Mouse (Mus musculus): Measurements from ENCODE around the gene Irf8. TPM values are rescaled to one million over a fixed set of nuclear protein-coding genes. Genes with fewer than 3 reads are reported as not detected.

Gene Irf8
- total RNA-seq, 2 experiments from 2014 or later: 4.8 to 11.2 TPM

- no peak overlapping the region for H3K4me3 ChIP-seq
- TF ChIP-seq CTCF (IDR thresholded peaks at IDR 0.05): no peak
- DNase-seq: no peak
- H3K27ac ChIP-seq: no peak overlapping the region
- intact Hi-C loops (cut with DNase I): no loop called here
These were observed 24.4 kb downstream of the Irf8 start for GRCm38 (mm10) chr8:120760341-120761215.

- Histone ChIP-seq H3K27ac (no peak overlapping the region), H3K4me3 (no peak overlapping the region)
- intact Hi-C loops (cut with DNase I): no loop called here
- no peak for TF ChIP-seq CTCF (IDR thresholded peaks at IDR 0.05)
- DNase-seq: no peak
These were observed 27.1 kb downstream of the Irf8 start for GRCm38 (mm10) chr8:120763267-120763666.

GRCm38 (mm10) chr8:120764638-120765037 is 28.5 kb downstream of the Irf8 start:
- intact Hi-C loops (cut with DNase I): no loop called here
- no peak overlapping the region for H3K27ac ChIP-seq
- no peak overlapping the region for H3K4me3 ChIP-seq
- TF ChIP-seq CTCF (IDR thresholded peaks at IDR 0.05): no peak
- DNase-seq: no peak

GRCm38 (mm10) chr8:120766622-120767021 is 30.5 kb downstream of the Irf8 start:
- DNase-seq: no peak
- no peak overlapping the region for H3K4me3 ChIP-seq
- peak overlapping the region; percentile 43 for H3K27ac ChIP-seq
- no peak for TF ChIP-seq CTCF (IDR thresholded peaks at IDR 0.05)
- intact Hi-C loops (cut with DNase I): no loop called here

- peak overlapping the region; percentile 68 for H3K4me3 ChIP-seq
These were observed 32.5 kb downstream of the Irf8 start for GRCm38 (mm10) chr8:120768454-120769218.

GRCm38 (mm10) chr8:120777184-120777583 is 41.0 kb downstream of the Irf8 start:
- Histone ChIP-seq H3K4me3 (no peak overlapping the region), H3K27ac (no peak overlapping the region)
- no peak for TF ChIP-seq CTCF (IDR thresholded peaks at IDR 0.05)
- no peak for DNase-seq
- intact Hi-C loops (cut with DNase I): no loop called here

More at GRCm38 (mm10) chr8:120768454-120769218, 32.5 kb downstream of the Irf8 start:
- intact Hi-C loops (cut with DNase I): loop anchor here (2.0 kb wide), 1 partner anchor 16 kb away; no protein-coding TSS in a partner anchor
- peak overlapping the region; percentile 95 for H3K27ac ChIP-seq
- no peak for TF ChIP-seq CTCF (IDR thresholded peaks at IDR 0.05)
- DNase-seq: peak; percentile 76

GRCm38 (mm10) chr8:120777732-120778131 is 41.6 kb downstream of the Irf8 start:
- no peak overlapping the region for H3K4me3 ChIP-seq
- intact Hi-C loops (cut with DNase I): no loop called here
- DNase-seq: no peak
- no peak for TF ChIP-seq CTCF (IDR thresholded peaks at IDR 0.05)
- no peak overlapping the region for H3K27ac ChIP-seq

- H3K27ac ChIP-seq: peak overlapping the region; percentile 79
- peak; percentile 86 for DNase-seq
- TF ChIP-seq CTCF (IDR thresholded peaks at IDR 0.05): no peak
- intact Hi-C loops (cut with DNase I): no loop called here
- H3K4me3 ChIP-seq: no peak overlapping the region
These were observed 42.9 kb downstream of the Irf8 start for GRCm38 (mm10) chr8:120779106-120779505.

GRCm38 (mm10) chr8:120783781-120784180 is 47.6 kb downstream of the Irf8 start:
- intact Hi-C loops (cut with DNase I): no loop called here
- no peak overlapping the region for H3K27ac ChIP-seq
- no peak overlapping the region for H3K4me3 ChIP-seq
- no peak for DNase-seq
- TF ChIP-seq CTCF (IDR thresholded peaks at IDR 0.05): no peak

- intact Hi-C loops (cut with DNase I): no loop called here
- Histone ChIP-seq H3K4me3 (no peak overlapping the region), H3K27ac (no peak overlapping the region)
- no peak for TF ChIP-seq CTCF (IDR thresholded peaks at IDR 0.05)
- no peak for DNase-seq
These were observed 50.6 kb downstream of the Irf8 start for GRCm38 (mm10) chr8:120786753-120787152.

- DNase-seq: no peak
- intact Hi-C loops (cut with DNase I): no loop called here
- H3K4me3 ChIP-seq: no peak overlapping the region
- no peak overlapping the region for H3K27ac ChIP-seq
- TF ChIP-seq CTCF (IDR thresholded peaks at IDR 0.05): no peak; the same call in 1 of the 2 replicates
These were observed 51.5 kb downstream of the Irf8 start for GRCm38 (mm10) chr8:120787631-120788030.

GRCm38 (mm10) chr8:120792710-120793109 is 56.6 kb downstream of the Irf8 start:
- TF ChIP-seq CTCF (IDR thresholded peaks at IDR 0.05): no peak
- Histone ChIP-seq H3K4me3 (no peak overlapping the region), H3K27ac (no peak overlapping the region)
- intact Hi-C loops (cut with DNase I): no loop called here
- no peak for DNase-seq
